Mouse (Mus musculus): ENCODE results near the gene Lrch3.

DNA sequence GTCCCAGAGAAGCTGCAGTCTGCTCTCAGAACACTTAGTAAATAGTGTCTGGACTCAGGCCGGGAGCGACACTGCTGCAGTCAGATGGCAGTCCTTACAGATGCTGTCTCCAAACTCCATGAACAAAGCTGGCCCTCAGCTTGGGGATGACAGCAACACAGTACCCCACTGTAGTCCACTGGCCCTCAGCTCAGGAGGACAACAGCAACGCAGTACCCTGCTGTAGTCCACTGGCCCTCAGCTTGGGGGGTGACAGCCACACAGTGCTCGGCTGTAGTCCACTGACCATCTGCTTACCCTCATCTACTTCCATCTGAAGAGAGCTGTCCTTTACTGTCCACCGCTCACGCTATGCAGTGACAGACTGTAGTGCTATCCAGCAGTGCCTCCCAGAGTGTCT lies 96.3 kb downstream of the Lrch3 start:
- no peak for TF ChIP-seq CTCF (IDR thresholded peaks at IDR 0.05; ENCODE audit: borderline replicate concordance, insufficient read depth, low read length)
- TF ChIP-seq POLR2A (IDR thresholded peaks at IDR 0.05; ENCODE audit: low read depth, low read length) = no peak
